Mouse (Mus musculus) hindbrain, embryonic 11.5 days (tissue): ENCODE measurements around the gene Swap70. TPM values are rescaled to one million over a fixed set of nuclear protein-coding genes. Genes with fewer than 3 reads are reported as not detected.

ENCODE experiments used
- ATAC-seq: fragments of 200-750 bp; cut with Nextera tagmentation; 2 replicates; pipeline ENCODE4 v1.8.0; 2017; ENCODE audit warnings: mild to moderate bottlenecking, moderate TSS enrichment, moderate library complexity; ENCODE audit not compliant: low FRiP score
- DNase-seq: peaks from one replicate; pipeline ENCODE4 v3.0.0-alpha.2; 2015; ENCODE audit warnings: low spot score
- H3K27ac ChIP-seq: fragments of 300-500 bp; sonication (generic); 2 replicates; pipeline ENCODE4 v1.5.1; 2014; ENCODE audit warnings: mild to moderate bottlenecking, low read depth, low read length
- H3K27me3 ChIP-seq: fragments of 300-500 bp; sonication (generic); 2 replicates; pipeline ENCODE4 v1.6.1; 2014; ENCODE audit warnings: mild to moderate bottlenecking, low read length, moderate library complexity, mixed read lengths; ENCODE audit not compliant: control insufficient read depth, insufficient read depth
- H3K36me3 ChIP-seq: fragments of 300-500 bp; sonication (generic); 2 replicates; pipeline ENCODE4 v1.6.1; 2014; ENCODE audit warnings: mild to moderate bottlenecking, low read length, moderate library complexity, mixed read lengths; ENCODE audit not compliant: control insufficient read depth, insufficient read depth
- H3K4me1 ChIP-seq: fragments of 300-500 bp; sonication (generic); replicated peaks from 2 replicates; pipeline ENCODE4 v1.6.1; 2014; ENCODE audit warnings: low read length, mixed read lengths; ENCODE audit not compliant: control insufficient read depth, insufficient read depth
- H3K4me2 ChIP-seq: fragments of 300-500 bp; sonication (generic); replicated peaks from 2 replicates; pipeline ENCODE4 v1.6.1; 2014; ENCODE audit warnings: mild to moderate bottlenecking, low read depth, low read length
- H3K4me3 ChIP-seq: fragments of 300-500 bp; sonication (generic); 2 replicates; pipeline ENCODE4 v1.5.1; 2014; ENCODE audit warnings: low read depth, low read length
- H3K9ac ChIP-seq: fragments of 300-500 bp; sonication (generic); 2 replicates; pipeline ENCODE4 v1.6.1; 2014; ENCODE audit warnings: low read depth, low read length
- H3K9me3 ChIP-seq: fragments of 300-500 bp; sonication (generic); 2 replicates; pipeline ENCODE4 v1.6.1; 2016; ENCODE audit warnings: low read length; ENCODE audit not compliant: control insufficient read depth
- WGBS: fragments of 180-500 bp; shearing (Covaris S2); extraction: QIAGEN DNeasy Blood & Tissue Kit; methylation state at CpG from one replicate; pipeline ENCODE4 v1.1.7; 2014; 5-methylcytosine and 5-hydroxymethylcytosine counted together
- polyA plus RNA-seq: library from polyadenylated mRNA; unstranded; fragments of >200 nt; fragmentation: Nextera tagmentation; extraction: Ambion mirVana; gene quantifications from 2 replicates; pipeline ENCODE4 v1.2.1, GENCODE M21; 2014

Swap70 gene
- polyA plus RNA-seq, 1 experiment from 2014 or later = 15.6 TPM

- no peaks in the 10 kb centered on the region for H3K36me3 ChIP-seq
Measured at GRCm38 (mm10) chr7:110271814-110272213, 50.3 kb downstream of the Swap70 start.

GRCm38 (mm10) chr7:110272434-110272833, 50.9 kb downstream of the Swap70 start:
- H3K4me1 ChIP-seq = no peaks in the 10 kb centered on the region
- H3K4me2 ChIP-seq = no peak overlapping the region
- H3K36me3 ChIP-seq = no peaks in the 10 kb centered on the region
- H3K9ac ChIP-seq = no peak overlapping the region
- 79% methylated on average over 4 of the region's 4 CpGs for WGBS
- H3K9me3 ChIP-seq = no peaks in the 10 kb centered on the region
- no peaks in the 10 kb centered on the region for H3K27me3 ChIP-seq
- H3K4me3 ChIP-seq = no peak overlapping the region
- no peak for ATAC-seq
- no peak for DNase-seq
- H3K27ac ChIP-seq = no peak overlapping the region

More at GRCm38 (mm10) chr7:110271814-110272213, 50.3 kb downstream of the Swap70 start:
- H3K4me3 ChIP-seq = no peak overlapping the region
- ATAC-seq (no peak), DNase-seq (no peak)
- H3K27me3 ChIP-seq = no peaks in the 10 kb centered on the region
- H3K4me2 ChIP-seq = no peak overlapping the region
- WGBS = 70% methylated on average over 9 of the region's 9 CpGs
- H3K9me3 ChIP-seq = no peaks in the 10 kb centered on the region
- no peaks in the 10 kb centered on the region for H3K4me1 ChIP-seq
- no peak overlapping the region for H3K9ac ChIP-seq
- no peak overlapping the region for H3K27ac ChIP-seq

GRCm38 (mm10) chr7:110277734-110278245, 56.3 kb downstream of the Swap70 start:
- no peak overlapping the region for H3K9ac ChIP-seq
- no peak overlapping the region for H3K4me3 ChIP-seq
- H3K27ac ChIP-seq = no peak overlapping the region
- ATAC-seq (no peak), DNase-seq (no peak)
- no peaks in the 10 kb centered on the region for H3K27me3 ChIP-seq
- H3K4me2 ChIP-seq = no peak overlapping the region
- H3K9me3 ChIP-seq = no peaks in the 10 kb centered on the region
- 0 out of 2 replicates have a peak, but pooled peaks cover 3% of the 10 kb centered on the region for H3K36me3 ChIP-seq
- 94% methylated on average over 5 of the region's 5 CpGs for WGBS
- H3K4me1 ChIP-seq = no peaks in the 10 kb centered on the region

GRCm38 (mm10) chr7:110279183-110279582, 57.7 kb downstream of the Swap70 start:
- H3K4me2 ChIP-seq = no peak overlapping the region
- no peak overlapping the region for H3K9ac ChIP-seq
- no peaks in the 10 kb centered on the region for H3K4me1 ChIP-seq
- H3K27ac ChIP-seq = no peak overlapping the region
- ATAC-seq (no peak), DNase-seq (no peak)
- H3K4me3 ChIP-seq = no peak overlapping the region
- H3K9me3 ChIP-seq = no peaks in the 10 kb centered on the region
- WGBS = 95% methylated on average over 4 of the region's 4 CpGs
- H3K36me3 ChIP-seq = 0 out of 2 replicates have a peak, but pooled peaks cover 3% of the 10 kb centered on the region
- H3K27me3 ChIP-seq = no peaks in the 10 kb centered on the region

GRCm38 (mm10) chr7:110281435-110282256, 60.1 kb downstream of the Swap70 start:
- no peaks in the 10 kb centered on the region for H3K27me3 ChIP-seq
- no peak for ATAC-seq
- H3K4me2 ChIP-seq = no peak overlapping the region
- 0 out of 2 replicates have a peak, but pooled peaks cover 3% of the 10 kb centered on the region for H3K36me3 ChIP-seq
- no peak overlapping the region for H3K27ac ChIP-seq
- no peaks in the 10 kb centered on the region for H3K9me3 ChIP-seq
- H3K4me3 ChIP-seq = no peak overlapping the region
- no peak overlapping the region for H3K9ac ChIP-seq
- no peak for DNase-seq
- no peaks in the 10 kb centered on the region for H3K4me1 ChIP-seq
- WGBS = 95% methylated on average over 11 of the region's 11 CpGs

GRCm38 (mm10) chr7:110282797-110283196, 61.3 kb downstream of the Swap70 start:
- 0 out of 2 replicates have a peak, but pooled peaks cover 2% of the 10 kb centered on the region for H3K4me1 ChIP-seq
- no peaks in the 10 kb centered on the region for H3K27me3 ChIP-seq
- ATAC-seq (no peak), DNase-seq (no peak)
- WGBS = 85% methylated on average over 11 of the region's 11 CpGs
- no peak overlapping the region for H3K4me2 ChIP-seq
- H3K4me3 ChIP-seq = no peak overlapping the region
- no peak overlapping the region for H3K27ac ChIP-seq
- H3K9ac ChIP-seq = no peak overlapping the region
- no peaks in the 10 kb centered on the region for H3K9me3 ChIP-seq
- 0 out of 2 replicates have a peak, but pooled peaks cover 3% of the 10 kb centered on the region for H3K36me3 ChIP-seq

GRCm38 (mm10) chr7:110283484-110284275, 62.2 kb downstream of the Swap70 start:
- no peaks in the 10 kb centered on the region for H3K9me3 ChIP-seq
- no peak overlapping the region for H3K4me3 ChIP-seq
- no peaks in the 10 kb centered on the region for H3K27me3 ChIP-seq
- H3K4me1 ChIP-seq = 0 out of 2 replicates have a peak, but pooled peaks cover 2% of the 10 kb centered on the region
- DNase-seq = no peak
- ATAC-seq = no peak
- no peak overlapping the region for H3K27ac ChIP-seq
- WGBS = 90% methylated on average over 6 of the region's 6 CpGs
- 0 out of 2 replicates have a peak, but pooled peaks cover 3% of the 10 kb centered on the region for H3K36me3 ChIP-seq
- no peak overlapping the region for H3K4me2 ChIP-seq
- H3K9ac ChIP-seq = no peak overlapping the region

- H3K9me3 ChIP-seq = no peaks in the 10 kb centered on the region
Measured at GRCm38 (mm10) chr7:110285076-110285848, 63.8 kb downstream of the Swap70 start.

More at GRCm38 (mm10) chr7:110285076-110285848, 63.8 kb downstream of the Swap70 start:
- Histone ChIP-seq H3K27ac (no peak overlapping the region), H3K27me3 (no peaks in the 10 kb centered on the region), H3K36me3 (no peaks in the 10 kb centered on the region), H3K4me2 (no peak overlapping the region), H3K4me1 (0 out of 2 replicates have a peak, but pooled peaks cover 2% of the 10 kb centered on the region), H3K4me3 (no peak overlapping the region), H3K9ac (no peak overlapping the region)
- WGBS = 90% methylated on average over 12 of the region's 12 CpGs
- ATAC-seq (no peak), DNase-seq (no peak)
